Mouse (Mus musculus) retina, embryonic 14.5 days (tissue): ENCODE measurements around the gene Gli2.
A peak's percentile ranks its signal among the peaks of the same experiment; 100 is the strongest.

Experiments
- DNase-seq: peaks from one replicate; pipeline ENCODE4 v3.0.0-alpha.2; 2015; ENCODE audit warnings: low spot score

Gli2 gene

GRCm38 (mm10) chr1:118941336-118941735, 112.1 kb downstream of the Gli2 start:
- DNase-seq = no peak

GRCm38 (mm10) chr1:118940269-118940840, 113.1 kb downstream of the Gli2 start:
- DNase-seq = no peak

- DNase-seq = no peak
These were observed 115.2 kb downstream of the Gli2 start for GRCm38 (mm10) chr1:118938206-118938605.

GRCm38 (mm10) chr1:118936108-118936507, 117.3 kb downstream of the Gli2 start:
- DNase-seq = no peak

GRCm38 (mm10) chr1:118935518-118935917, 117.9 kb downstream of the Gli2 start:
- no peak for DNase-seq

GRCm38 (mm10) chr1:118932167-118932566, 121.3 kb downstream of the Gli2 start:
- no peak for DNase-seq

- DNase-seq = no peak
These were observed 125.7 kb downstream of the Gli2 start for GRCm38 (mm10) chr1:118927543-118928354.

- DNase-seq = no peak
These were observed 126.9 kb downstream of the Gli2 start for GRCm38 (mm10) chr1:118926556-118926955.

GRCm38 (mm10) chr1:118922189-118922588, 131.2 kb downstream of the Gli2 start:
- no peak for DNase-seq

- no peak for DNase-seq
These were observed 135.7 kb downstream of the Gli2 start for GRCm38 (mm10) chr1:118917520-118918220.

- DNase-seq = peak; percentile 27
These were observed 136.8 kb downstream of the Gli2 start for GRCm38 (mm10) chr1:118916477-118917075.

- DNase-seq = no peak
These were observed 139.7 kb downstream of the Gli2 start for GRCm38 (mm10) chr1:118913414-118914385.

GRCm38 (mm10) chr1:118912929-118913328, 140.5 kb downstream of the Gli2 start:
- peak; percentile 64 for DNase-seq

GRCm38 (mm10) chr1:118911427-118911727, 142.0 kb downstream of the Gli2 start:
- DNase-seq = no peak

GRCm38 (mm10) chr1:118910693-118911426, 142.6 kb downstream of the Gli2 start:
- peak; percentile 77 for DNase-seq

- DNase-seq = no peak
These were observed 144.4 kb downstream of the Gli2 start for GRCm38 (mm10) chr1:118909051-118909450.

GRCm38 (mm10) chr1:118907574-118907973, 145.8 kb downstream of the Gli2 start:
- no peak for DNase-seq

- no peak for DNase-seq
These were observed 148.1 kb downstream of the Gli2 start for GRCm38 (mm10) chr1:118905319-118905718.

GRCm38 (mm10) chr1:118904909-118905308, 148.5 kb downstream of the Gli2 start:
- DNase-seq = peak; percentile 38

- peak; percentile 25 for DNase-seq
These were observed 149.0 kb downstream of the Gli2 start for GRCm38 (mm10) chr1:118904431-118904830.

GRCm38 (mm10) chr1:118903742-118904141, 149.7 kb downstream of the Gli2 start:
- DNase-seq = no peak
